In genomic region chr5:38106080-38106697, GRCm38 (mm10) we compare ENCODE assay signal across 26 mouse cellular contexts. TPM values are rescaled to one million over a fixed set of nuclear protein-coding genes. Genes with fewer than 3 reads are reported as not detected.
DNase-seq lines count a peak whose midpoint lies in the region; ATAC-seq lines count a peak whose summit lies in the region.
"Had no signal": no experiment of that assay in that cellular context is flagged by ENCODE, and none has a peak within 500 bp of the region (broad histone marks: within the 10 kb centered on the region; RNA-seq: fewer than 3 reads in every experiment).

No protein-coding gene starts in this region.

- no peak overlapping the region for H3K4me2 ChIP-seq in hindbrain, embryonic 16.5 days (ENCODE audit: low read length)
- no peak overlapping the region for H3K4me2 ChIP-seq in hindbrain, embryonic 12.5 days (replicated peaks)
- H3K4me2 ChIP-seq in neural tube, embryonic 13.5 days = no peak overlapping the region
- H3K4me2 ChIP-seq: intestine, embryonic 15.5 days; liver, embryonic 12.5 days; midbrain, embryonic 11.5 days; stomach, embryonic 15.5 days had no signal

- H3K27me3 ChIP-seq in hindbrain, embryonic 16.5 days (replicated peaks; ENCODE audit: control insufficient read depth, insufficient read depth, low read length) = no peaks in the 10 kb centered on the region
- H3K27me3 ChIP-seq in hindbrain, embryonic 12.5 days = no peaks in the 10 kb centered on the region
- H3K27me3 ChIP-seq in neural tube, embryonic 13.5 days = no peaks in the 10 kb centered on the region
- H3K27me3 ChIP-seq: intestine, embryonic 15.5 days; liver, embryonic 12.5 days; stomach, embryonic 15.5 days had no signal

- peak; percentile 39 for DNase-seq in embryo, embryonic 11.5 days (ENCODE audit: low read depth, low spot score)
- DNase-seq in forelimb bud, embryonic 11.5 days (ENCODE audit: low read depth, low spot score) = peak; percentile 65
- DNase-seq in cerebellum, postnatal 36 days = no peak
- no peak for DNase-seq in left cerebral cortex, adult 11 months (ENCODE audit: low spot score)
- DNase-seq: adrenal gland, adult 8-10 months; cerebellum, adult 18-20 months; cerebellum, postnatal 14 days; forebrain, postnatal 0 days; gastrocnemius, postnatal 36 days; heart, postnatal 36 days; kidney, adult 9 months; kidney, postnatal 4 days; layer of hippocampus, adult 9-11 months; lung, adult 18-20 months; lung, postnatal 10 days; right cerebral cortex, adult 18-20 months; thymus, postnatal 25 days had no signal

- 79% methylated on average over 14 of the region's 14 CpGs for WGBS in hindbrain, embryonic 16.5 days
- WGBS in hindbrain, embryonic 12.5 days = 92% methylated on average over 14 of the region's 14 CpGs
- WGBS in neural tube, embryonic 13.5 days = 65% methylated on average over 14 of the region's 14 CpGs

- H3K27ac ChIP-seq in hindbrain, embryonic 16.5 days (ENCODE audit: low read depth, low read length) = no peak overlapping the region
- H3K27ac ChIP-seq in hindbrain, embryonic 12.5 days = no peak overlapping the region
- H3K27ac ChIP-seq in neural tube, embryonic 13.5 days (replicated peaks) = peak overlapping the region; percentile 72
- H3K27ac ChIP-seq: intestine, embryonic 15.5 days; left cerebral cortex, adult 2 months; liver, embryonic 12.5 days; stomach, embryonic 15.5 days had no signal

- H3K36me3 ChIP-seq in hindbrain, embryonic 16.5 days (ENCODE audit: control insufficient read depth, insufficient read depth, low read length) = peaks cover 7% of the 10 kb centered on the region; the same call in 1 of the 2 replicates
- peaks cover 17% of the 10 kb centered on the region; the same call in 1 of the 2 replicates for H3K36me3 ChIP-seq in hindbrain, embryonic 12.5 days
- H3K36me3 ChIP-seq in neural tube, embryonic 13.5 days = peaks cover 20% of the 10 kb centered on the region

- no peak overlapping the region for H3K4me3 ChIP-seq in hindbrain, embryonic 16.5 days (ENCODE audit: low read length)
- H3K4me3 ChIP-seq in hindbrain, embryonic 12.5 days = no peak overlapping the region
- no peak overlapping the region for H3K4me3 ChIP-seq in neural tube, embryonic 13.5 days
- H3K4me3 ChIP-seq: intestine, embryonic 15.5 days; left cerebral cortex, adult 2 months; liver, embryonic 12.5 days; stomach, embryonic 15.5 days had no signal

- peak; percentile 25; the same call in 1 of the 2 replicates for ATAC-seq in hindbrain, embryonic 16.5 days
- ATAC-seq in hindbrain, embryonic 12.5 days (ENCODE audit: low FRiP score) = no peak
- ATAC-seq in neural tube, embryonic 13.5 days (ENCODE audit: low read depth) = peak; percentile 71
- ATAC-seq: activated CD4-positive, CD25-positive, alpha-beta regulatory T cell, adult 4 months; forebrain, postnatal 0 days; intestine, embryonic 15.5 days; liver, embryonic 12.5 days had no signal

- H3K9ac ChIP-seq in hindbrain, embryonic 16.5 days (ENCODE audit: low read depth, low read length) = no peak overlapping the region
- no peak overlapping the region for H3K9ac ChIP-seq in hindbrain, embryonic 12.5 days
- no peak overlapping the region for H3K9ac ChIP-seq in neural tube, embryonic 13.5 days
- H3K9ac ChIP-seq: forebrain, postnatal 0 days; intestine, embryonic 15.5 days; liver, embryonic 12.5 days; stomach, embryonic 15.5 days had no signal

- H3K9me3 ChIP-seq in hindbrain, embryonic 16.5 days (ENCODE audit: control insufficient read depth, low read length) = no peaks in the 10 kb centered on the region
- no peaks in the 10 kb centered on the region for H3K9me3 ChIP-seq in hindbrain, embryonic 12.5 days (replicated peaks)
- no peaks in the 10 kb centered on the region for H3K9me3 ChIP-seq in neural tube, embryonic 13.5 days
- H3K9me3 ChIP-seq: intestine, embryonic 15.5 days; liver, embryonic 12.5 days; stomach, embryonic 15.5 days had no signal

- no peaks in the 10 kb centered on the region for H3K4me1 ChIP-seq in hindbrain, embryonic 16.5 days (ENCODE audit: control insufficient read depth, insufficient read depth, low read depth, low read length)
- H3K4me1 ChIP-seq in hindbrain, embryonic 12.5 days = no peaks in the 10 kb centered on the region
- peaks cover 29% of the 10 kb centered on the region; the same call in 1 of the 2 replicates for H3K4me1 ChIP-seq in neural tube, embryonic 13.5 days (replicated peaks)
- H3K4me1 ChIP-seq: intestine, embryonic 15.5 days; liver, embryonic 12.5 days; stomach, embryonic 15.5 days had no signal

RNA-seq across cellular contexts. Expression of gene Nsg1, which starts 53.5 kb away (rescaled TPM):
- polyA plus RNA-seq in hindbrain, embryonic 16.5 days (2015; fragmentation: Nextera tagmentation; extraction: Ambion mirVana) = 1,495 and 1,654 TPM in 2 replicates
- polyA plus RNA-seq in hindbrain, embryonic 12.5 days (2016; fragmentation: Nextera tagmentation; extraction: Ambion mirVana) = 447 and 479 TPM in 2 replicates
- 976 and 984 TPM in 2 replicates for polyA plus RNA-seq in neural tube, embryonic 13.5 days (2015; fragmentation: Nextera tagmentation; extraction: Ambion mirVana)

Comparison
In these comparisons a context has a peak if more than half of its experiments do, and no peak if none do; other contexts are left out.
1. DNase-seq: peak in embryo, embryonic 11.5 days (single experiment) and forelimb bud, embryonic 11.5 days (single experiment); none in cerebellum, postnatal 36 days (0 of 2) and left cerebral cortex, adult 11 months (single experiment).